Mouse (Mus musculus) forebrain, embryonic 16.5 days (tissue): ENCODE measurements around the gene Jarid2. TPM values are rescaled to one million over a fixed set of nuclear protein-coding genes. Genes with fewer than 3 reads are reported as not detected.
"Not testable (repeated sequence)": the region's sequence is repeated elsewhere in the genome, so short reads cannot be mapped to it uniquely, and the experiment has no call there.

ENCODE experiments used
- ATAC-seq: fragments of 200-750 bp; cut with Nextera tagmentation; 2 replicates; pipeline ENCODE4 v1.8.0; 2017; ENCODE audit warnings: mild to moderate bottlenecking, moderate library complexity
- H3K27ac ChIP-seq: fragments of 300-500 bp; sonication (generic); 2 replicates; pipeline ENCODE4 v1.5.1; 2014; ENCODE audit warnings: low read length, control low read depth
- H3K27me3 ChIP-seq: fragments of 300-500 bp; sonication (generic); replicated peaks from 2 replicates; pipeline ENCODE4 v1.6.1; 2014; ENCODE audit warnings: low read length; ENCODE audit not compliant: control insufficient read depth, insufficient read depth
- H3K36me3 ChIP-seq: fragments of 300-500 bp; sonication (generic); 2 replicates; pipeline ENCODE4 v1.6.1; 2014; ENCODE audit not compliant: control insufficient read depth, insufficient read depth
- H3K4me1 ChIP-seq: fragments of 300-500 bp; sonication (generic); replicated peaks from 2 replicates; pipeline ENCODE4 v1.6.1; 2014; ENCODE audit warnings: low read length; ENCODE audit not compliant: control insufficient read depth, insufficient read depth
- H3K4me2 ChIP-seq: fragments of 300-500 bp; sonication (generic); 2 replicates; pipeline ENCODE4 v1.6.1; 2014; ENCODE audit warnings: mild to moderate bottlenecking, low read length, control low read depth
- H3K4me3 ChIP-seq: fragments of 300-500 bp; sonication (generic); replicated peaks from 2 replicates; pipeline ENCODE4 v1.5.1; 2014; ENCODE audit warnings: mild to moderate bottlenecking, low read length, control low read depth
- H3K9ac ChIP-seq: fragments of 300-500 bp; sonication (generic); replicated peaks from 2 replicates; pipeline ENCODE4 v1.6.1; 2014; ENCODE audit warnings: low read depth, low read length, control low read depth
- H3K9me3 ChIP-seq: fragments of 300-500 bp; sonication (generic); 2 replicates; pipeline ENCODE4 v1.6.1; 2016; ENCODE audit warnings: low read length; ENCODE audit not compliant: control insufficient read depth
- WGBS: fragments of 180-500 bp; shearing (Covaris S2); extraction: QIAGEN DNeasy Blood & Tissue Kit; methylation state at CpG from one replicate; pipeline ENCODE4 v1.1.7; 2014; 5-methylcytosine and 5-hydroxymethylcytosine counted together
- polyA plus RNA-seq: library from polyadenylated mRNA; unstranded; fragments of >200 nt; fragmentation: Nextera tagmentation; extraction: Ambion mirVana; gene quantifications from 2 replicates; pipeline ENCODE4 v1.2.1, GENCODE M21; 2015

Gene Jarid2
- polyA plus RNA-seq, 1 experiment from 2014 or later: 37.5 TPM

GRCm38 (mm10) chr13:44708336-44709017 lies 20.8 kb upstream of the Jarid2 start:
- Histone ChIP-seq H3K36me3 (no peaks in the 10 kb centered on the region), H3K27ac (no peak overlapping the region), H3K9ac (no peak overlapping the region), H3K4me1 (peaks cover 2% of the 10 kb centered on the region; the same call in 1 of the 2 replicates), H3K9me3 (no peaks in the 10 kb centered on the region), H3K4me3 (no peak overlapping the region), H3K4me2 (no peak overlapping the region), H3K27me3 (no peaks in the 10 kb centered on the region)
- 96% methylated on average over 13 of the region's 14 CpGs for WGBS
- no peak for ATAC-seq

GRCm38 (mm10) chr13:44709747-44710480 lies 19.4 kb upstream of the Jarid2 start:
- H3K36me3 ChIP-seq: no peaks in the 10 kb centered on the region
- no peaks in the 10 kb centered on the region for H3K9me3 ChIP-seq
- WGBS: 58% methylated on average over 8 of the region's 8 CpGs

DNA sequence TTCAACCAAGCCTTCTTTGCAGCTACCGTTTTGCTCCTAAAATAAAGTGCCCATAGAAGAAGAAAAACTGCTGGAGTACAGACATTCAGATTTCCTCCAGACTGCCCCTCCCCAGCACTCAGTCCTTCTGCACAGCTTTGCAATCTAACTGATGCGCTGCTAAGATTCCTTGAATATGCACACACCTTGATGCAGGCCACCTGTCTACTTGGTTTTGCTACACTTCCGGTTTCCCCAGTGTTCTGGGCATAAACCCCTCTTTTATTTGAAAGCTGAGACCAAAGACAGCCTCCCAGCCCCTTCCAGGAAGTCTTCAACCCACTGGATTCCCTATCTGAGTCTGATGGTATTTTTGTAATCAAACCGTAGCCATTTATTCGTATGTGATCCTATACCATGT lies 18.2 kb upstream of the Jarid2 start:
- Histone ChIP-seq H3K9me3 (no peaks in the 10 kb centered on the region), H3K4me3 (no peak overlapping the region), H3K4me1 (peaks cover 8% of the 10 kb centered on the region), H3K9ac (no peak overlapping the region), H3K36me3 (no peaks in the 10 kb centered on the region), H3K27me3 (no peaks in the 10 kb centered on the region), H3K27ac (no peak overlapping the region), H3K4me2 (no peak overlapping the region)
- whole genome bisulfite sequencing: 69% methylated on average over 5 of the region's 5 CpGs
- no peak for ATAC-seq

More at GRCm38 (mm10) chr13:44709747-44710480, 19.4 kb upstream of the Jarid2 start:
- H3K27ac ChIP-seq: no peak overlapping the region
- H3K27me3 ChIP-seq: no peaks in the 10 kb centered on the region
- no peak overlapping the region for H3K4me2 ChIP-seq
- no peak overlapping the region for H3K4me3 ChIP-seq
- H3K4me1 ChIP-seq: peaks cover 2% of the 10 kb centered on the region; the same call in 1 of the 2 replicates
- ATAC-seq: no peak
- H3K9ac ChIP-seq: no peak overlapping the region

DNA sequence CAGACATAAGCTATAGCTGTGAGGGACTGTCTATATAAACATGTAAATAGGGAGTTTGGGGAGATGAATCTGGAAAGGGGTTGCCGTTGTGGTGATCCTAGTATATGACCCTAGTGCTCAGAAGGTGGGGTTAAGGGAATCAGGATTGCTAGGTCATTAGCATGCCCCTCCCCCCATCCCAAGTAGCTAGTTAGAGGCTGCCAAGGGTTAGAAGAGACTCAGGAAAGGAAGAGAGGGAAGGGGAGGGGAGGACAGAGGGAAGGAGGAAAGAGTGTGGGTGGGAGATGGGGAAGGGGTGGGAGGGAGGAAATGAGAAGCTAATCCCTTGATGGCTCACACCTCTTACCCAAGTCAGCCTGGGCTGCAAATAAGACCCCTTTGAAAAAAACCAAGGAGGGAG lies 17.4 kb upstream of the Jarid2 start:
- Histone ChIP-seq H3K27ac (no peak overlapping the region), H3K27me3 (no peaks in the 10 kb centered on the region), H3K9ac (no peak overlapping the region), H3K36me3 (no peaks in the 10 kb centered on the region), H3K4me2 (no peak overlapping the region), H3K4me3 (no peak overlapping the region), H3K4me1 (peaks cover 8% of the 10 kb centered on the region), H3K9me3 (no peaks in the 10 kb centered on the region)
- 47% methylated on average over 1 of the region's 1 CpGs for WGBS
- no peak for ATAC-seq

GRCm38 (mm10) chr13:44715187-44715885 lies 13.9 kb upstream of the Jarid2 start:
- Histone ChIP-seq H3K4me2 (peak overlapping the region; percentile 36), H3K4me3 (no peak overlapping the region), H3K36me3 (no peaks in the 10 kb centered on the region), H3K4me1 (peaks cover 8% of the 10 kb centered on the region), H3K9ac (no peak overlapping the region), H3K27ac (peak overlapping the region; percentile 33; the same call in 1 of the 2 replicates), H3K27me3 (no peaks in the 10 kb centered on the region), H3K9me3 (no peaks in the 10 kb centered on the region)
- WGBS: 6% methylated on average over 10 of the region's 10 CpGs
- peak; percentile 80 for ATAC-seq

DNA sequence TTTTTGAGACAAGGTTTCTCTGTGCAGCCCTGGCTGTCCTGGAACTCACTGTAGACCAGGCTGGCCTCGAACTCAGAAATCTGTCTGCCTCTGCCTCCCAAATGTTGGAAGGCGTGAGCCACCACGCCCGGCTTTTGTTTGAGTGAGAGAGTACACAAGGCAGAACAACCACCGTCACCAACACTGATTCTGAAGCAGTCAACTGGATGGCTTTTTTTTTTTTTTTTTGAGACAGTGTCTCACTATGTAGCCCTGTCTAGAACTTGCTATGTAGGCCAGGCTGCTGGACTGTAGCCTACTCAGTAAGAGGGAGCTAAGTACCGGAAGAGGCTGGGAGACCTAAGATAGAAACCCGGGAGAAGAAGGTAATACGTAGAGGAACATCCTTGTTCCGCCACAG lies 11.4 kb upstream of the Jarid2 start:
- Histone ChIP-seq H3K27me3 (no peaks in the 10 kb centered on the region), H3K4me3 (no peak overlapping the region), H3K9ac (no peak overlapping the region), H3K4me2 (no peak overlapping the region), H3K36me3 (no peaks in the 10 kb centered on the region), H3K27ac (no peak overlapping the region), H3K4me1 (peaks cover 8% of the 10 kb centered on the region), H3K9me3 (no peaks in the 10 kb centered on the region)
- WGBS: 93% methylated on average over 9 of the region's 9 CpGs
- ATAC-seq: no peak

DNA sequence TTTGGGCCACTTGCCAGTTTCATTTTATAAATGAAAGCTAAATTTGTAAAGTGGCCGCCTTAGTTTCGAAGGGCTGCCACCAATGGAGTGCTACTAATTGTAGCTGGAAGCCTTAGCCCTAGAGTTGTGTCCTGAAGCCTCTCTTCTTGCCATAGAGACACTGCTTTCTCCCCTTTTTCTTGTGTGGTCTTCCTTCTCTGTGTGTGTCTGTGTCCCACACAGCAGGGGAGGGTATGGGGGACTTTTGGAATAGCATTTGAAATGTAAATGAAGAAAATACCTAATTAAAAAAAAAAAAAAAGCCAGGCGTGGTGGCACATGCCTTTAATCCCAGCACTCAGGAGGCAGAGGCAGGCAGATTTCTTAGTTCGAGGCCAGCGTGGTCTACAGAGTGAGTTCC lies 10.8 kb upstream of the Jarid2 start:
- 81% methylated on average over 5 of the region's 5 CpGs for WGBS
- not testable (repeated sequence) for H3K4me1 ChIP-seq, H3K4me3 ChIP-seq, ATAC-seq, H3K27me3 ChIP-seq, H3K27ac ChIP-seq, H3K36me3 ChIP-seq, H3K9ac ChIP-seq, H3K9me3 ChIP-seq, H3K4me2 ChIP-seq

DNA sequence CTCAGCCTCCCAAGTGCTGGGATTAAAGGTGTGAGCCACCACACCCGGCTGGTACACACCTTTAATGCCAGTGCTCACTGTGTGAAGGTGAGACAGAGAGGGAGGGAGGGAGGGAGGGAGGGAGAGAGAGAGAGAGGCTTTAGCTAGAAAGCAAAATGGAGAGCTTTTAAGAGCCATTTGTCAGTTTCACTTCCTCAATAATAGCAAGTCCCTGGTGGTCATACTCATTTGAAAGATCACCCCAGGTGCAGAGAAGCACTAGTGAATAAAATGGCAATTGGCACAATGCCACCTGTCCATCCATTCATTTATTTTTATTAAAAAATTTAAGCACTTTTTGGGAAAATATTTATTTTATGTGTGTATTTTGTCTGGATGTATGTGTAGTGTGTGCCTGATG lies 9.2 kb upstream of the Jarid2 start:
- Histone ChIP-seq H3K4me2 (no peak overlapping the region), H3K27ac (no peak overlapping the region), H3K27me3 (no peaks in the 10 kb centered on the region), H3K4me1 (peaks cover 8% of the 10 kb centered on the region), H3K36me3 (no peaks in the 10 kb centered on the region), H3K9me3 (no peaks in the 10 kb centered on the region), H3K4me3 (no peak overlapping the region), H3K9ac (no peak overlapping the region)
- no peak for ATAC-seq
- WGBS: 80% methylated on average over 1 of the region's 1 CpGs

GRCm38 (mm10) chr13:44721891-44722547 lies 7.3 kb upstream of the Jarid2 start:
- Histone ChIP-seq H3K36me3 (no peaks in the 10 kb centered on the region), H3K27me3 (no peaks in the 10 kb centered on the region), H3K4me3 (no peak overlapping the region), H3K9ac (no peak overlapping the region), H3K27ac (no peak overlapping the region), H3K4me1 (no peaks in the 10 kb centered on the region), H3K4me2 (no peak overlapping the region), H3K9me3 (no peaks in the 10 kb centered on the region)
- ATAC-seq: no peak
- 87% methylated on average over 5 of the region's 5 CpGs for WGBS
